In the genomic region with DNA sequence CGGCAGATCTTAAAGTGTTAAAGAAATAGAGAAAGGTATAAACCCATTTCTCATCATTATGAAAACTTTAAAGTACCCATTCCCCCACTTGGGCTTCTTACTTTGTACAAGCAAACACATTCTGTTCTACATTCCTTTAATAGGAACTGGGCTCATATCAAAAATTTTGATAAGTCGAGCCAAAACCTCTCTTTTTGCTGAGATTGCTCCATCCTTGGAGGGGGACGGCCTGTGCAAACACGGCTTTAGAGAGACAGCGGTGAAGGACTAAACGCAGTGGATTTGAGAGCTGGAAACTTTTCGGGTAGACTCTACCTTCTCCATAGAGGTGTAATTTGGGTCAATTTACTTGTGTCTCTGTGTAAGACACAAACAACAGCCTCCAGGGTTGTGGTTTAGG, we compare ENCODE assay signal across 12 mouse cellular contexts. TPM values are rescaled to one million over a fixed set of nuclear protein-coding genes. Genes with fewer than 3 reads are reported as not detected.
DNase-seq lines count a peak whose midpoint lies in the region.
"Had no signal": no experiment of that assay in that cellular context is flagged by ENCODE, and none has a peak within 500 bp of the region (broad histone marks: within the 10 kb centered on the region; RNA-seq: fewer than 3 reads in every experiment).

No protein-coding gene starts in this region.

- DNase-seq in kidney, adult 18-20 months, result peak; percentile 2
- no peak for DNase-seq in kidney, adult 8-10 months
- peak; percentile 18 for DNase-seq in urinary bladder, postnatal 14 days (ENCODE audit: low spot score)
- DNase-seq in urinary bladder, postnatal 4 days (ENCODE audit: low spot score in 2 of 2), result no peak
- DNase-seq in lung, postnatal 14 days, result peak; percentile 29
- peak; percentile 34 for DNase-seq in testis, postnatal 14 days (ENCODE audit: low spot score)
- DNase-seq in MN1 (ENCODE audit: low spot score), result no peak
- DNase-seq in thymus, postnatal 0 days (ENCODE audit: low spot score), result no peak
- DNase-seq: adrenal gland, postnatal 10 days; gastrocnemius, postnatal 25 days; thymus, postnatal 4 days had no signal

RNA-seq across cellular contexts. Expression of gene Rgsl1, which starts 41.3 kb away (rescaled TPM):
- 0.50 and 0.82 TPM in 2 replicates for polyA plus RNA-seq in thymus, postnatal 0 days (2015; fragmentation: Nextera tagmentation; extraction: Ambion mirVana)
- polyA plus RNA-seq: kidney, embryonic 16.5 days had no signal

RNA-seq across cellular contexts. Expression of gene Rnasel, which starts 53.5 kb away (rescaled TPM):
- 13.7 and 22.1 TPM in 2 replicates for polyA plus RNA-seq in thymus, postnatal 0 days (2015; fragmentation: Nextera tagmentation; extraction: Ambion mirVana)

Comparison
In these comparisons a context has a peak if more than half of its experiments do, and no peak if none do; other contexts are left out.
1. DNase-seq: peak in kidney, adult 18-20 months (single experiment), urinary bladder, postnatal 14 days (single experiment), lung, postnatal 14 days (single experiment) and testis, postnatal 14 days (single experiment); none in kidney, adult 8-10 months (0 of 2), urinary bladder, postnatal 4 days (0 of 2), MN1 (single experiment) and thymus, postnatal 0 days (single experiment).